Mouse (Mus musculus) liver, embryonic 11.5 days (tissue): ENCODE measurements around the gene Treh. TPM values are rescaled to one million over a fixed set of nuclear protein-coding genes. Genes with fewer than 3 reads are reported as not detected.
A peak's percentile ranks its signal among the peaks of the same experiment; 100 is the strongest.

Source experiments
- ATAC-seq: fragments of 200-750 bp; cut with Nextera tagmentation; replicated peaks from 2 replicates; pipeline ENCODE4 v1.8.0; 2017; ENCODE audit warnings: moderate number of reproducible peaks, mild to moderate bottlenecking, moderate TSS enrichment, moderate library complexity; ENCODE audit not compliant: low FRiP score
- DNase-seq: peaks from one replicate; pipeline ENCODE4 v3.0.0-alpha.2; 2017; ENCODE audit warnings: low spot score
- H3K27ac ChIP-seq: fragments of 300-500 bp; sonication (generic); 2 replicates; pipeline ENCODE4 v1.5.1; 2014; ENCODE audit warnings: mild to moderate bottlenecking, low read depth, low read length, control low read depth
- H3K27me3 ChIP-seq: fragments of 300-500 bp; sonication (generic); replicated peaks from 2 replicates; pipeline ENCODE4 v1.6.1; 2014; ENCODE audit warnings: low read length, mixed read lengths; ENCODE audit not compliant: control insufficient read depth, insufficient read depth
- H3K36me3 ChIP-seq: fragments of 300-500 bp; sonication (generic); 2 replicates; pipeline ENCODE4 v1.6.1; 2014; ENCODE audit warnings: mild to moderate bottlenecking, low read length, moderate library complexity, mixed read lengths; ENCODE audit not compliant: control insufficient read depth, insufficient read depth
- H3K4me1 ChIP-seq: fragments of 300-500 bp; sonication (generic); replicated peaks from 2 replicates; pipeline ENCODE4 v1.6.1; 2014; ENCODE audit warnings: low read length, mixed read lengths; ENCODE audit not compliant: control insufficient read depth, insufficient read depth
- H3K4me2 ChIP-seq: fragments of 300-500 bp; sonication (generic); 2 replicates; pipeline ENCODE4 v1.6.1; 2014; ENCODE audit warnings: mild to moderate bottlenecking, control low read depth, moderate library complexity
- H3K4me3 ChIP-seq: fragments of 300-500 bp; sonication (generic); 2 replicates; pipeline ENCODE4 v1.5.1; 2014; ENCODE audit warnings: low read depth, low read length, control low read depth
- H3K9ac ChIP-seq: fragments of 300-500 bp; sonication (generic); 2 replicates; pipeline ENCODE4 v1.6.1; 2014; ENCODE audit warnings: low read depth, low read length, control low read depth
- H3K9me3 ChIP-seq: fragments of 300-500 bp; sonication (generic); 2 replicates; pipeline ENCODE4 v1.6.1; 2016; ENCODE audit warnings: low read length, inconsistent platforms, mixed read lengths; ENCODE audit not compliant: control insufficient read depth
- WGBS: fragments of 180-500 bp; shearing (Covaris S2); extraction: QIAGEN DNeasy Blood & Tissue Kit; methylation state at CpG from one replicate; pipeline ENCODE4 v1.1.7; 2014; 5-methylcytosine and 5-hydroxymethylcytosine counted together
- polyA plus RNA-seq: library from polyadenylated mRNA; unstranded; fragments of >200 nt; fragmentation: Nextera tagmentation; extraction: Ambion mirVana; gene quantifications from 2 replicates; pipeline ENCODE4 v1.2.1, GENCODE M21; 2014

Treh gene
- polyA plus RNA-seq, 1 experiment from 2014 or later = not detected

GRCm38 (mm10) chr9:44707749-44708428, 34.9 kb downstream of the Treh start:
- no peak for DNase-seq
- Histone ChIP-seq H3K27me3 (no peaks in the 10 kb centered on the region; the same call in 1 of the 2 replicates), H3K36me3 (0 out of 2 replicates have a peak, but pooled peaks cover 2% of the 10 kb centered on the region), H3K4me2 (peak overlapping the region; percentile 71), H3K9ac (peak overlapping the region; percentile 11; the same call in 1 of the 2 replicates), H3K27ac (no peak overlapping the region), H3K9me3 (no peaks in the 10 kb centered on the region), H3K4me3 (peak overlapping the region; percentile 36), H3K4me1 (peaks cover 7% of the 10 kb centered on the region)
- 0 out of 2 replicates have a peak, but pooled peaks have one; percentile 30 for ATAC-seq
- WGBS = 24% methylated on average over 28 of the region's 28 CpGs

- peak; percentile 73 for DNase-seq
- peak overlapping the region; percentile 11; the same call in 1 of the 2 replicates for H3K9ac ChIP-seq
Measured at GRCm38 (mm10) chr9:44708429-44708765, 35.4 kb downstream of the Treh start.

GRCm38 (mm10) chr9:44708925-44709324, 35.9 kb downstream of the Treh start:
- ATAC-seq = no peak

More at GRCm38 (mm10) chr9:44708429-44708765, 35.4 kb downstream of the Treh start:
- H3K27ac ChIP-seq = no peak overlapping the region
- peak overlapping the region; percentile 36 for H3K4me3 ChIP-seq
- H3K27me3 ChIP-seq = no peaks in the 10 kb centered on the region; the same call in 1 of the 2 replicates
- no peaks in the 10 kb centered on the region for H3K9me3 ChIP-seq
- ATAC-seq = peak; percentile 60
- H3K4me2 ChIP-seq = peak overlapping the region; percentile 71
- 2% methylated on average over 24 of the region's 24 CpGs for WGBS
- H3K4me1 ChIP-seq = peaks cover 7% of the 10 kb centered on the region
- H3K36me3 ChIP-seq = 0 out of 2 replicates have a peak, but pooled peaks cover 2% of the 10 kb centered on the region

GRCm38 (mm10) chr9:44709600-44709999, 36.6 kb downstream of the Treh start:
- ATAC-seq (no peak), DNase-seq (no peak)
- H3K4me1 ChIP-seq = peaks cover 7% of the 10 kb centered on the region
- no peak overlapping the region for H3K27ac ChIP-seq
- no peaks in the 10 kb centered on the region; the same call in 1 of the 2 replicates for H3K27me3 ChIP-seq
- 33% methylated on average over 2 of the region's 2 CpGs for WGBS
- H3K36me3 ChIP-seq = 0 out of 2 replicates have a peak, but pooled peaks cover 2% of the 10 kb centered on the region
- no peaks in the 10 kb centered on the region for H3K9me3 ChIP-seq
- H3K9ac ChIP-seq = no peak overlapping the region
- H3K4me2 ChIP-seq = no peak overlapping the region
- H3K4me3 ChIP-seq = no peak overlapping the region

More at GRCm38 (mm10) chr9:44708925-44709324, 35.9 kb downstream of the Treh start:
- Histone ChIP-seq H3K4me1 (peaks cover 7% of the 10 kb centered on the region), H3K9me3 (no peaks in the 10 kb centered on the region), H3K36me3 (0 out of 2 replicates have a peak, but pooled peaks cover 2% of the 10 kb centered on the region), H3K27me3 (no peaks in the 10 kb centered on the region; the same call in 1 of the 2 replicates), H3K4me2 (peak overlapping the region; percentile 71), H3K9ac (peak overlapping the region; percentile 11; the same call in 1 of the 2 replicates), H3K27ac (no peak overlapping the region), H3K4me3 (peak overlapping the region; percentile 36)
- 44% methylated on average over 6 of the region's 6 CpGs for WGBS
- DNase-seq = no peak

- WGBS = 82% methylated on average over 5 of the region's 5 CpGs
- H3K4me3 ChIP-seq = no peak overlapping the region
- DNase-seq (no peak), ATAC-seq (no peak)
- no peaks in the 10 kb centered on the region for H3K9me3 ChIP-seq
- H3K27ac ChIP-seq = no peak overlapping the region
- no peaks in the 10 kb centered on the region; the same call in 1 of the 2 replicates for H3K27me3 ChIP-seq
- H3K4me2 ChIP-seq = no peak overlapping the region
- H3K4me1 ChIP-seq = peaks cover 7% of the 10 kb centered on the region
- 0 out of 2 replicates have a peak, but pooled peaks cover 2% of the 10 kb centered on the region for H3K36me3 ChIP-seq
- H3K9ac ChIP-seq = no peak overlapping the region
Measured at GRCm38 (mm10) chr9:44710213-44710612, 37.2 kb downstream of the Treh start.

GRCm38 (mm10) chr9:44711602-44712001, 38.6 kb downstream of the Treh start:
- Histone ChIP-seq H3K4me2 (no peak overlapping the region), H3K4me3 (no peak overlapping the region), H3K27ac (no peak overlapping the region), H3K27me3 (no peaks in the 10 kb centered on the region; the same call in 1 of the 2 replicates), H3K36me3 (0 out of 2 replicates have a peak, but pooled peaks cover 2% of the 10 kb centered on the region), H3K9ac (no peak overlapping the region), H3K4me1 (peaks cover 8% of the 10 kb centered on the region), H3K9me3 (no peaks in the 10 kb centered on the region)
- ATAC-seq (no peak), DNase-seq (no peak)
- 71% methylated on average over 17 of the region's 17 CpGs for WGBS

- ATAC-seq = no peak
- DNase-seq = no peak
- Histone ChIP-seq H3K27ac (no peak overlapping the region), H3K4me3 (no peak overlapping the region), H3K9me3 (no peaks in the 10 kb centered on the region), H3K4me1 (peaks cover 10% of the 10 kb centered on the region), H3K36me3 (0 out of 2 replicates have a peak, but pooled peaks cover 2% of the 10 kb centered on the region), H3K4me2 (no peak overlapping the region), H3K27me3 (no peaks in the 10 kb centered on the region), H3K9ac (no peak overlapping the region)
- 73% methylated on average over 6 of the region's 6 CpGs for WGBS
Measured at GRCm38 (mm10) chr9:44713080-44713479, 40.0 kb downstream of the Treh start.

GRCm38 (mm10) chr9:44713574-44713973, 40.5 kb downstream of the Treh start:
- Histone ChIP-seq H3K27me3 (no peaks in the 10 kb centered on the region), H3K4me3 (no peak overlapping the region), H3K9ac (no peak overlapping the region), H3K36me3 (0 out of 2 replicates have a peak, but pooled peaks cover 2% of the 10 kb centered on the region), H3K9me3 (no peaks in the 10 kb centered on the region), H3K4me2 (no peak overlapping the region), H3K27ac (no peak overlapping the region), H3K4me1 (peaks cover 8% of the 10 kb centered on the region)
- DNase-seq (no peak), ATAC-seq (no peak)
- 61% methylated on average over 2 of the region's 2 CpGs for WGBS
